9 mouse cellular contexts compared by ENCODE assay signal in the genomic region with DNA sequence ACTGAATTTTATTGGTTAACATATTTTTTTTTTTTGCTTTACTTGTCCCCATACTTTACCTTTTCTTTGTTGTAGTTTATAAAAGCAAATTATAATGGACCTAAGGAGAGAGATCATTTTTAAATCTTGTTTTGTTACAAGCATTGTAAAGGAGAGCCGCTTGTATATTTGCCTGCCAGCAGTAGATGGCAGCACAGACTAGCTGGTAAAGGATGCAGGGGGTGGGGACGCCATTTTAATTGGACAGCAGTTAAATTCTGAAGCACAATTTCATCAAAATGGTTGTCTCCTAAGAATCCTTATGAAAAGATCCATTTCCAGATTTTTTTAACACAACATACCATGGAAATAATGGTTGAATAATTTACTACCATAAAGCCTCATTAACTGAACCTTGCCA.
DNase-seq lines count a peak whose midpoint lies in the region; ATAC-seq and TF ChIP-seq lines count a peak whose summit lies in the region.
"Had no signal": no experiment of that assay in that cellular context is flagged by ENCODE, and none has a peak within 500 bp of the region (broad histone marks: within the 10 kb centered on the region; RNA-seq: fewer than 3 reads in every experiment).

No protein-coding gene starts in this region.

- H3K9me3 ChIP-seq in forebrain, embryonic 11.5 days (ENCODE audit: control insufficient read depth, low read length): no peaks in the 10 kb centered on the region
- no peaks in the 10 kb centered on the region for H3K9me3 ChIP-seq in forebrain, embryonic 12.5 days
- no peaks in the 10 kb centered on the region for H3K9me3 ChIP-seq in neural tube, embryonic 11.5 days (ENCODE audit: control insufficient read depth, low read length)
- H3K9me3 ChIP-seq: heart, embryonic 13.5 days had no signal

- peak; percentile 51 for DNase-seq in forebrain, embryonic 11.5 days (ENCODE audit: low spot score)
- peak; percentile 2 for DNase-seq in lung, adult 2 months
- no peak for DNase-seq in lung, adult 18-20 months
- peak; percentile 9 for DNase-seq in cerebellum, adult 9-10 months
- DNase-seq in heart, postnatal 4 days: peak; percentile 47
- DNase-seq in neural tube, embryonic 11.5 days (ENCODE audit: low spot score): peak; percentile 34
- no peak for DNase-seq in thymus, adult 18-20 months

- no peak for TF ChIP-seq POLR2A in lung, adult 2 months (IDR thresholded peaks at IDR 0.05; ENCODE audit: borderline replicate concordance, extremely low read depth, low read depth, low read length)

- no peak overlapping the region for H3K9ac ChIP-seq in forebrain, embryonic 11.5 days (ENCODE audit: low read length)
- no peak overlapping the region for H3K9ac ChIP-seq in forebrain, embryonic 12.5 days
- no peak overlapping the region for H3K9ac ChIP-seq in neural tube, embryonic 11.5 days (ENCODE audit: low read length)
- H3K9ac ChIP-seq: heart, embryonic 13.5 days had no signal

- H3K4me3 ChIP-seq in forebrain, embryonic 11.5 days (ENCODE audit: low read depth, low read length): no peak overlapping the region
- no peak overlapping the region for H3K4me3 ChIP-seq in forebrain, embryonic 12.5 days (replicated peaks)
- H3K4me3 ChIP-seq in lung, adult 2 months (replicated peaks; ENCODE audit: extremely low read depth, low read depth, low read length): no peak overlapping the region
- H3K4me3 ChIP-seq in neural tube, embryonic 11.5 days (ENCODE audit: low read depth, low read length): no peak overlapping the region
- H3K4me3 ChIP-seq: heart, embryonic 13.5 days had no signal

- no peaks in the 10 kb centered on the region for H3K27me3 ChIP-seq in forebrain, embryonic 11.5 days (ENCODE audit: control insufficient read depth, insufficient read depth, low read length)
- H3K27me3 ChIP-seq in forebrain, embryonic 12.5 days: no peaks in the 10 kb centered on the region
- no peaks in the 10 kb centered on the region for H3K27me3 ChIP-seq in neural tube, embryonic 11.5 days (ENCODE audit: control insufficient read depth, insufficient read depth, low read length)
- H3K27me3 ChIP-seq: heart, embryonic 13.5 days had no signal

- no peak for ATAC-seq in forebrain, embryonic 11.5 days (replicated peaks; ENCODE audit: low FRiP score)
- no peak for ATAC-seq in forebrain, embryonic 12.5 days (ENCODE audit: low FRiP score)
- no peak for ATAC-seq in neural tube, embryonic 11.5 days (ENCODE audit: insufficient read depth, low FRiP score, low TSS enrichment)

- no peak overlapping the region for H3K27ac ChIP-seq in forebrain, embryonic 11.5 days (ENCODE audit: low read depth, low read length)
- no peak overlapping the region for H3K27ac ChIP-seq in forebrain, embryonic 12.5 days
- H3K27ac ChIP-seq in neural tube, embryonic 11.5 days (ENCODE audit: low read depth, low read length): no peak overlapping the region
- H3K27ac ChIP-seq: heart, embryonic 13.5 days had no signal

- H3K4me1 ChIP-seq in forebrain, embryonic 11.5 days (replicated peaks; ENCODE audit: control insufficient read depth, insufficient read depth, low read length): no peaks in the 10 kb centered on the region
- H3K4me1 ChIP-seq in forebrain, embryonic 12.5 days: no peaks in the 10 kb centered on the region
- H3K4me1 ChIP-seq in lung, adult 2 months (ENCODE audit: control insufficient read depth, insufficient read depth, low read length): no peaks in the 10 kb centered on the region
- H3K4me1 ChIP-seq in neural tube, embryonic 11.5 days (ENCODE audit: control insufficient read depth, insufficient read depth, low read length): no peaks in the 10 kb centered on the region
- H3K4me1 ChIP-seq: heart, embryonic 13.5 days had no signal

- no peak overlapping the region for H3K4me2 ChIP-seq in forebrain, embryonic 11.5 days (ENCODE audit: low read depth, low read length, severe bottlenecking)
- H3K4me2 ChIP-seq in forebrain, embryonic 12.5 days: no peak overlapping the region
- no peak overlapping the region for H3K4me2 ChIP-seq in neural tube, embryonic 11.5 days (ENCODE audit: low read depth)
- H3K4me2 ChIP-seq: heart, embryonic 13.5 days had no signal

- 35% methylated on average over 2 of the region's 2 CpGs for WGBS in forebrain, embryonic 11.5 days
- WGBS in forebrain, embryonic 12.5 days: 41% methylated on average over 2 of the region's 2 CpGs
- WGBS in lung, adult 2 months: 20% methylated on average over 2 of the region's 2 CpGs
- 18% methylated on average over 2 of the region's 2 CpGs for WGBS in neural tube, embryonic 11.5 days

- peak; percentile 45 for TF ChIP-seq CTCF in lung, adult 2 months (IDR thresholded peaks at IDR 0.05; ENCODE audit: insufficient read depth, low read length)

- H3K36me3 ChIP-seq in forebrain, embryonic 11.5 days (ENCODE audit: control insufficient read depth, insufficient read depth, low read length): no peaks in the 10 kb centered on the region
- H3K36me3 ChIP-seq in forebrain, embryonic 12.5 days (replicated peaks): peaks cover under 1% of the 10 kb centered on the region; the same call in 1 of the 2 replicates
- H3K36me3 ChIP-seq in neural tube, embryonic 11.5 days (ENCODE audit: control insufficient read depth, insufficient read depth, low read length): no peaks in the 10 kb centered on the region
- H3K36me3 ChIP-seq: heart, embryonic 13.5 days had no signal

Comparison
In these comparisons a context has a peak if more than half of its experiments do, and no peak if none do; other contexts are left out.
1. DNase-seq: peak in forebrain, embryonic 11.5 days (single experiment), lung, adult 2 months (single experiment), cerebellum, adult 9-10 months (single experiment), heart, postnatal 4 days (single experiment) and neural tube, embryonic 11.5 days (single experiment); none in lung, adult 18-20 months (0 of 2) and thymus, adult 18-20 months (0 of 2).